Mouse (Mus musculus) ZHBTc4 (cell line): ENCODE measurements around the gene Corin.

Experiments
- DNase-seq: peaks from one replicate; pipeline ENCODE4 v3.0.0-alpha.2; 2011; ENCODE audit warnings: low read depth, low spot score

Gene Corin

GRCm38 (mm10) chr5:72329453-72329852, 174.8 kb downstream of the Corin start:
- no peak for DNase-seq

GRCm38 (mm10) chr5:72315282-72315681, 189.0 kb downstream of the Corin start:
- no peak for DNase-seq

- DNase-seq = no peak
Measured at GRCm38 (mm10) chr5:72298418-72299104, 205.7 kb downstream of the Corin start.

DNA sequence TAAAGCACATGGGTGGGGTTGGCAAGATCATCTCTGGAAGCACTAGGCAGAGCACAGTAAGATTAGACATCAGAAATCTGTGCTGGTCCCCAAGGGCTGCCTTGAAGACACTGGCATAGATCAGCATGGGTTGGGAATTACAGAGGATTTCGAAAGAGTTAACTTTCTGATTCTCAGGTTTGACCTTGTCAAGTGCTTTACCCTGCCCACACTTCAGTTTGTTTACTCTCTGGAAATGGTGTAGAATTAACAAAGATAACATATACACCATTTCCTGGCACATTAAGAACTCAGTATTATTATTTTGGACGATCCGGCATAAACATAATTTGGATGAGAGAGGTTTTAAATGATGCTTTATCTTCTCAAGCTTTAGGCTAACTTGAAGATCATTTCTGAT, 219.2 kb downstream of the Corin start:
- DNase-seq = no peak

DNA sequence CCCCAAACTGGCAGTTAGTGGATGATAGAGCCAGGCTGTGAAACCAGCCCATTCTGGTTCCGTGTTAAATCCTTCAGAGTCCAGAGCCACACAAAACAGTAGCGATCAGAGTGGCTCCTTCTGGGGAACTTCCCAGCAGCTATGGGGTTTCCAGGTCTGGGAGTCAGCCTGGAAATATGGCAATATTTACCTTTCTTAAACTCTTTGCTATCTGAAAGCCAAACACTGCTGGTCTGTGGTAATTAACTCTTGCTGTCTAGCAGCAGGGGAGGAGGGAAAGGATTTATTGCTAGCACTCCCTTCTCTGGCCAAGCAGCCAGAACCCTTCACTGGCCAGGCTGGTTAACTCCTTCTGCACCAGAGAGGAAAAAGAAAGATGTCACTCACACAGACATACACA, 221.4 kb downstream of the Corin start:
- DNase-seq = no peak

DNA sequence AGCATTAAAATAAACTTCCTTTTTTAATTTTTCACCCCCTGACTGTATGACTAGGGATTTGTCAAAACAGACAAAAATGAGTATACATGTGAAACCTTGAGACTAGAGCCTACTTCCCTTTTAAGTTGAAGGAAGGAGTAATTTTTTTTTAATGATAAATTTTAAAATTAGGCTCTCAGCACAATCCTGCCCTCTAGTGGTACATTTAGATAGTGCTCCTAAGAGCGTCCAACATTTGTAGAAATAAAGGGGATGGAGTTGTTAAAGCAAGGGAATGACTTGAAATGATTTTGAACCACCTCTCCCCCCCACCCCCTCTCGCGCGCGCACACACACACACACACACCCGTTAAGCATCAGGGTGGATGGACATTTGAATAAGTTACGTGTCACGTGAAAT, 234.6 kb downstream of the Corin start:
- peak; percentile 44 for DNase-seq

DNA sequence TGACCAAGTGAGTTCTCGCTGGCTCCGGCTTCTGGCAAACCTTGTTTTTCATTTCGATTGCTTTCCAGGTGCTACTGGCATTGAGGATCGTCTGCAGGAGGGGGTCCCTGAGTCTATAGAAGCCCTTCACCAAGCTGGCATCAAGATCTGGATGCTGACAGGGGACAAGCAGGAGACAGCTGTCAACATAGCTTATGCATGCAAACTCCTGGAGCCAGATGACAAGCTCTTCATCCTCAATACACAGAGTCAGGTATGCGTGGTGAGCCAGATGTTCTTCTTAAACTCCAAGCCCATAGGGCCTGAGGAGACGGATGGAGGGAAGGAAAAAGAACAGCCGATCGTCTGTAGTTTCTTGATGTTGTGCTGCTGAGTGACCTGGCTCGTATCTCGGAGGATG, 235.1 kb downstream of the Corin start:
- DNase-seq = no peak

DNA sequence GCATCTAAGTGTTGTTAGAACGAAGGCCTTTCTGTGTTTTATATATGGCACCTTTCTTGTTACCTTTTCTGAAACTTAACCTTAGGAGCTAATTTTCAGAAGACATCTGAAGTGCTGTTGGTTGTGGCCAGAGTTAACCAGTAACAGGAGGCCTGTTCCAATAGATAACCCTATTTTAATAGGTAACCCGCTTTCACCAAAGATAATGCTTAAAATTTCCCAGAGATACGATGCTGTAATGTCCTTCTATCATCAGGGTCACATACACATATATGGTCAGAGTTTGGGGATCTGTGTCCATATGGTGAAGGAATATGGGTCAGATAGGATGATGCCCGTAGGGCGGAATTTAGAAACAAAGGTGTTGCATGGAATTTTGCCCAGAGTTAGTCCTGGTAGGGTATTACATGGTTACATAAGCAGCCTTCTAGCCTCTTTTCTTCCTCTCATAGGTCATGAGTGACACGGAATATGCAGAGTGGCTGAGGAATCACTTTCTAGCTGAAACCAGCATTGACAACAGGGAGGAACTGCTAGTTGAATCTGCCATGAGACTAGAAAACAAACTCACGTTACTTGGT, 237.2 kb downstream of the Corin start:
- no peak for DNase-seq

DNA sequence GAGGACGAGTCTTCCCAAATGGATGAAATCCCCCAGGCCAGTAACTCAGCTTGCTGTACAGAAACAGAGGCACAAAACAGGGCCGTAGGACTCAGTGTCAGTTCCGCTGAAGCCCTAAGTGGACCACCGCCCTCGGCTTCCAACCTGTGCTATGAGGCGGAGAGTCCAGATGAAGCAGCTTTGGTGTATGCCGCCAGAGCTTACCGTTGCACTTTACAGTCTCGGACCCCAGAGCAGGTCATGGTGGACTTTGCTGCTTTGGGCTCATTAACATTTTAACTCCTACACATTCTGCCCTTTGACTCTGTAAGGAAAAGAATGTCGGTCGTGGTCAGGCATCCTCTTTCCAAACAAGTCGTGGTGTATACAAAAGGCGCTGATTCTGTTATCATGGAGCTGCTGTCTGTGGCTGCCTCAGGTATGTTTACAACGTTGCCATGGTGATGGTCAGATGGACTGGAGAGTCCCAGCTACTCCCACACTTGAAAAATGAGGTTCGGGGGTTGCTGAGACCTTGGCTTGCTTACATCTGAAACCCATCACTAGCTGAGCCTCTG, 240.0 kb downstream of the Corin start:
- DNase-seq = peak; percentile 19

DNA sequence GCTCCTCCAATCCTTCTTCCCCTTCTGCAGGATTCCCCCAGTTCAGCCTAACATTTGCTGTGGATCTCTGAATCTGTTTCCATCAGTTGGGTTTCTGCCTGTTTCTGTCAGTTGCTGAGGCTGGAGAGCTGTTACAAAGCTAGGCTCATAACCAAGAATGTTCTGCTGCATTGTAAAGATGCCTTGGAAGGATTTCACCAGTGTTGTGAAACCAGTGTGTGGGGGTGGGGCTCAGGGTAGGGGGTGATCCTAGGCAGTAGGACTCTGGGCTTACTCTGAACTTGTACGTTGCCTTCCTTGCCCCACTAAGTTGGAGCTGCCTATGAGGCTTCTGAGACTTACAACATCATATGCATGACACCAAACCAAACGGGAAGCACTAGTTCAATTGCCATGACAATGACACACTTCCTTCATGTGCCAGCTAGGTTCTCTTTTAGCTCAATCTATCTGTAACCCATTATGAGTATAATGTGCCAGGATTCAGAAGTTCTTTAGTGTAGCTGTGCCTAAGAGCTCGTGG, 242.4 kb downstream of the Corin start:
- DNase-seq = no peak

GRCm38 (mm10) chr5:72259298-72259621, 245.0 kb downstream of the Corin start:
- DNase-seq = peak; percentile 90

- no peak for DNase-seq
Measured at GRCm38 (mm10) chr5:72258409-72259297, 245.6 kb downstream of the Corin start.

DNA sequence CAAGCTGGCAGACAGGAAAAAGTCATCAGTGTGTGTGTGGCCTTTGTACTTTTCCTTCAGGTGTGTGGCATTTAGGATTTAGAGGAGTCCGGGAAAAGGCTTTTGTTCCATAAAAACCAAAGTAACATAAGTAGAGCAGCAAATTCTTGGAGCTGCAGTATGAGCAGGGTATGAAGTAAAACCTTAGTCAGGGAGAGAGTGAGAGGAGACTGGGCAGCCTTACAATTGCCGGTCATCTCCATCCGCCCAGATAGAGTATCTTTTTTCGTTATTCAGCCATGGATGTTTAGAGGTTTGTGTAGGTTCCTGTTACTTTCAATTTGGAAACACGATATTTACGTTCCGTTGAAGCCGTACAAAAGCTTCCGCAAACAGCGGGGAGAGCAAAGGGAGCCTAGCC, 247.2 kb downstream of the Corin start:
- DNase-seq = no peak

DNA sequence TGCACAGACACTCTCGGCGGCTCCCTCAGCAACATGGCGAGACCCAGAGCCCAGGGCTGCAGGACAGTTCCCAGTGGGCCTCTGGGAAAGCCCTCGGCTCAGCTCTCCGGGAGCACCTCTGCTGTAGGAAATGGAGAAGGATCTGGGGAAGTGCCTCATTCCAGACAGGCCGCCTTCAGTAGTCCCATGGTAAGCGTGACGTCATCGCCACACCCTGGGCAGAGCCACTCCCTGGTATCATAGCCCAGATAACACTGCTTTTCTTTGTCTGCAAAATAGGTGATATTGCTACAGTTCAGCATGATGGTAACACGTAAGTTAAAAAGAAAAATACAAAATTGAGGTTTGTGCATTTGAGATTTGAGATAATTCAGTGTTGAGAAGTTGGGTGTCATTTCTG, 249.3 kb downstream of the Corin start:
- DNase-seq = no peak

DNA sequence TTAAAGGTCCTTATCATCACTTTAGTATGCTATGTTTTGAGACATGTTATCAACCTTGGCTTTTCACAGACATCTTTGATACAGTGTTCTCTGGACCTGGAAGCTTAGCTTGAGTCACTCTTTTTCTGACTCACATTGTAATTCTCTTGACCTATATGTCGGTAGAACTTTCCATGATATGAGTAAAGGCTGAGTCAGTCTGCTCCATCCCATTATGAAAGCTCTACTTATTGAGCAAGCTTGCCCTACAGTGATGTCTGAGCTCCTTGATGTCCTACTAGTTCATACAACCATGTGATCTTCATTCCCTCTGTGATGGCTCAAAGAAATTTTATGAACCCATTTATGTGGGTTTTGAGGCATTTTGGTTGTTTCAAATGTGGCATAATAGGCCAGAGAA, 254.1 kb downstream of the Corin start:
- DNase-seq = no peak
